Mouse (Mus musculus) MEL-GATA-1-ER (cell line): ENCODE measurements around the gene Tmem129.

Experiments
- DNase-seq: peaks from one replicate; pipeline ENCODE4 v3.0.0-alpha.2; 2012; ENCODE audit warnings: low read depth; ENCODE audit errors: extremely low read depth

Gene Tmem129

GRCm38 (mm10) chr5:33687142-33687541 is 28.9 kb upstream of the Tmem129 start:
- no peak for DNase-seq

- DNase-seq: no peak
Measured at GRCm38 (mm10) chr5:33684932-33685331, 26.7 kb upstream of the Tmem129 start.

GRCm38 (mm10) chr5:33683897-33684652 is 25.9 kb upstream of the Tmem129 start:
- DNase-seq: no peak

GRCm38 (mm10) chr5:33682963-33683362 is 24.7 kb upstream of the Tmem129 start:
- DNase-seq: no peak

- DNase-seq: peak; percentile 100
Measured at GRCm38 (mm10) chr5:33681611-33682388, 23.6 kb upstream of the Tmem129 start.

GRCm38 (mm10) chr5:33681044-33681443 is 22.8 kb upstream of the Tmem129 start:
- no peak for DNase-seq

GRCm38 (mm10) chr5:33678244-33678643 is 20.0 kb upstream of the Tmem129 start:
- no peak for DNase-seq

- no peak for DNase-seq
Measured at GRCm38 (mm10) chr5:33675964-33676363, 17.7 kb upstream of the Tmem129 start.

GRCm38 (mm10) chr5:33674439-33674838 is 16.2 kb upstream of the Tmem129 start:
- DNase-seq: no peak

- DNase-seq: peak; percentile 76
Measured at GRCm38 (mm10) chr5:33671659-33672058, 13.4 kb upstream of the Tmem129 start.

GRCm38 (mm10) chr5:33668223-33668622 is 10.0 kb upstream of the Tmem129 start:
- DNase-seq: no peak

- DNase-seq: no peak
Measured at GRCm38 (mm10) chr5:33658664-33659050, 441 bp upstream of the Tmem129 start.

- peak; percentile 74 for DNase-seq
Measured at GRCm38 (mm10) chr5:33657251-33657786, 897 bp downstream of the Tmem129 start.

- DNase-seq: no peak
Measured at GRCm38 (mm10) chr5:33656739-33657138, 1.5 kb downstream of the Tmem129 start.

- DNase-seq: no peak
Measured at GRCm38 (mm10) chr5:33655251-33655840, 2.9 kb downstream of the Tmem129 start.

- no peak for DNase-seq
Measured at GRCm38 (mm10) chr5:33654424-33654823, 3.8 kb downstream of the Tmem129 start.

GRCm38 (mm10) chr5:33652783-33653173 is 5.4 kb downstream of the Tmem129 start:
- no peak for DNase-seq

GRCm38 (mm10) chr5:33651921-33652782 is 6.1 kb downstream of the Tmem129 start, which contains the start of gene Slbp:
Gene Slbp, minus strand, starts transcription at chr5:33652574.
- DNase-seq: peak; percentile 96

- DNase-seq: no peak
Measured at GRCm38 (mm10) chr5:33651541-33651920, 6.7 kb downstream of the Tmem129 start.

- no peak for DNase-seq
Measured at GRCm38 (mm10) chr5:33651017-33651416, 7.2 kb downstream of the Tmem129 start.

- DNase-seq: peak; percentile 49
Measured at GRCm38 (mm10) chr5:33640652-33641051, 17.6 kb downstream of the Tmem129 start.
